Mouse (Mus musculus): ENCODE measurements at regions not wholly inside any gene's neighbourhood (a gene's known extent, or its start where the extent isn't known, plus 50 kb on each side); places are given as distances from the start of the nearest gene placed in this dataset. TPM values are rescaled to one million over a fixed set of nuclear protein-coding genes. Genes with fewer than 3 reads are reported as not detected.

DNA sequence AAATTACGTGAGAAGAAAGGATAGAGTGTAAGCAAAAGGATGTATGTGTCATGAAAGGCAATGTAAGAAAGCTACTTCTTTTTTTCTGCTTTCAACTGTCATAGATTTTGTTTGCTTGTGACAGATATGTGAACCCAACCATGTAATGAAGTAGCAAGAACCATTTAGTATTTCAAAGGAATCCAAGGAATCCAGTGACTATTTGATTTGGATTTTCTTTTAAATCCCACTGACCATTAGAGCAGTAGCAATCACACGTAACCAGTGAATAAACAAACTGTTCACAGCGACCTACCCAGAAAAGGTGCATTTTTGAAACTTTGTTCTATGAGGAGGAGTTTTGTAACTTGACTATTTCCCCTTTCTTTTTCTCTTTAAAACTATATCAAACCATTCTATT is 981.2 kb upstream of the Luzp2 start:
- WGBS = 68% methylated on average over 3 of the region's 3 CpGs
- no peak for ATAC-seq (ENCODE audit: low FRiP score)
- Histone ChIP-seq H3K9me3 (replicated peaks) (no peaks in the 10 kb centered on the region), H3K36me3 (no peaks in the 10 kb centered on the region), H3K27ac (no peak overlapping the region), H3K4me1 (no peaks in the 10 kb centered on the region), H3K4me2 (replicated peaks) (no peak overlapping the region), H3K27me3 (no peaks in the 10 kb centered on the region), H3K9ac (no peak overlapping the region), H3K4me3 (no peak overlapping the region)

DNA sequence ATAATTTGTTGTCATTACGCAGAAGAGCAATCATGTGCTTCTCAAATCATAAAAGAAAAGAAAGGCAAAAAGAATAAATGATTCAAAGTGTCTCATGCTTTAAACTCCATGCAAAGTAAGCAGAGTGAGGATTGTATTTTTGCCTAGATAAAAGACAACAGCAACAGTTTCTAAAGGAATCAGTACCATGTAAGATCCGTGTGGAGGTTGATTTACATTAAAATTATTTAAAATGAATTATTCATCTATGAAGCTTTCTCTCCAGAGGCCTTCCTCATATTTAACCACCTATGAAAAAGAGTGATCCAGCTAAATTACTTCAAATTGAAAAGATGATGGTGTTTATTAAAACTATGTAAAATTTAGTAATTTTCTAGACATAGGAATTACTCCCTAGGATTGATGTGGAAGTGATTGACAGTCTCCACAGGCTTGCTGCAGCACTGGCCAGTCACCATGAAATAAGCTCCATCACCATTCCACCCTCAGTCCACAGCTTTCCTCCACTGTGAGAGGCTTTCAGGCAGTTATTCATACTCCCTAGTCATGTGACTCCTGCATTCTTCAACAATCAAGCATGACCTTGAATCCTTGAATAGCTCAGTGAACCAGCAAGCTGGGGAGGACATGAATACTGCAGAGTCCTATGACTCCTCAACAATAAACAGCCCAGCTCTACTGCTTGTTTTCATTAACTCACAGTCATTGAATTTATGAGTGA is 962.7 kb upstream of the Luzp2 start:
- Histone ChIP-seq H3K27ac (no peak overlapping the region), H3K4me2 (replicated peaks) (no peak overlapping the region), H3K4me3 (no peak overlapping the region), H3K9ac (no peak overlapping the region), H3K4me1 (no peaks in the 10 kb centered on the region), H3K27me3 (no peaks in the 10 kb centered on the region), H3K36me3 (no peaks in the 10 kb centered on the region), H3K9me3 (replicated peaks) (no peaks in the 10 kb centered on the region)
- 47% methylated on average over 2 of the region's 2 CpGs for WGBS
- ATAC-seq (ENCODE audit: low FRiP score) = peak; percentile 94

DNA sequence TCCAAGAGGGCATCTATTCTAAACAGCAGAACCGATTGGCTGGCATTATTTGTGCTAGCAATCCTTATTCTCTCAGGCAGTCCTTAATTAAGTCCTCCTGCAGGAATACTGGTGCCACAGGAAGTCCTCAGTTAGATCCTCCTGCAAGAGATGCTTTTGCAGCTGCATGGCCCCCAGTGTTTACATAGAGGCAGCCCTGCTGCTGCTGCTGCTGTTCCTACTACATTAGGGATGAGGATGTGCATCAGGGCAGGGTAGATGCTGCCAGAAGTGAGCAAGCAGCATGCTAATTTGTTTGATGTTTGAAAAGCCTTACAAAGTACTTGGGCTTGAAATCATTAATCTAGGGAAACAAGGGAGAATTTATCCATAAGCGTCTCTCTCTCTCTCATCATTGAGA is 922.3 kb upstream of the Luzp2 start:
- no peak for ATAC-seq (ENCODE audit: low FRiP score)
- no peak overlapping the region for H3K4me3 ChIP-seq

DNA sequence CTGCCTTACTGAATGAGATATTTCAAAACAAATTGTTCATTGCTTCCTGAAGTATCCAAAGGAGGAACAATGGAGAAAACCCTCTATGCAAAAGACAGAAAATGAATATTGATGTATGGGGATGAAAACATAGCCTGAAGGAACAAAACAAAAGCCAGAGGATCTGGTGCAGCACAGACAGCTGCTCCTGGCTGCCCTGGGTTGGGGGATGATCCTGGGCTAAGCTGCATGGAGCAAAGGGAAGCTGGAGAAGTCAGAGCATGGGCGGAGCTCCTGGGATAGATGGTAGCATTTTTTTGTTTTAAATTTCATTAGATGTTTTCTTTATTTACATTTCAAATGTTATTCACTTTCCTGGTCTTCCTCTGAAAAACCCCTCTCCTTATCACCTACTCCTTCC is 879.6 kb upstream of the Luzp2 start:
- no peaks in the 10 kb centered on the region for H3K4me1 ChIP-seq
- H3K27ac ChIP-seq = no peak overlapping the region
- WGBS = 70% methylated on average over 1 of the region's 1 CpGs

More for the DNA sequence above, 922.3 kb upstream of the Luzp2 start:
- Histone ChIP-seq H3K36me3 (no peaks in the 10 kb centered on the region), H3K4me1 (no peaks in the 10 kb centered on the region), H3K27ac (no peak overlapping the region), H3K9me3 (replicated peaks) (no peaks in the 10 kb centered on the region), H3K9ac (no peak overlapping the region), H3K27me3 (no peaks in the 10 kb centered on the region), H3K4me2 (replicated peaks) (no peak overlapping the region)
- WGBS = 65% methylated on average over 2 of the region's 2 CpGs

DNA sequence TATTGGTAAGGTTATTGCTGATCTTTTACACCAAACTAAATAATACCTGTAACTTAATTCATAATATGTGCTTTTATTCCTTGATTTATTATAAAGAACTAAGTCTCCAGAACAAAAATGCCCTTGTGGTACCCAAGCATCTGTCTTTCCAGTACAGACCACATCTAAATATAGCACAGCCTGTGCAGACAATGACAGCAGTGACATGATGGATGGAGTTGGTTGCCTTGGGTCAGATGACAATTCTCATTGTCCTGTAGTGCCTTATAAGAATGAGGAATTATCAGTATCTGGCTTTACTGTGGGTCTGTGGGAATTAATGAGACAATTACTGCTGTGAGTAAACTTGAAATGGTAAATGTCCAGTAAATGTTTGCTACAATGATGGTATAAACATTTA is 859.8 kb upstream of the Luzp2 start:
- Histone ChIP-seq H3K9ac (no peak overlapping the region), H3K27ac (no peak overlapping the region), H3K4me2 (replicated peaks) (no peak overlapping the region), H3K9me3 (replicated peaks) (no peaks in the 10 kb centered on the region), H3K4me3 (no peak overlapping the region), H3K4me1 (no peaks in the 10 kb centered on the region), H3K36me3 (no peaks in the 10 kb centered on the region), H3K27me3 (no peaks in the 10 kb centered on the region)
- peak; percentile 63; the same call in 1 of the 2 replicates for ATAC-seq (ENCODE audit: low FRiP score)

More for the DNA sequence above, 879.6 kb upstream of the Luzp2 start:
- Histone ChIP-seq H3K9ac (no peak overlapping the region), H3K36me3 (no peaks in the 10 kb centered on the region), H3K4me2 (replicated peaks) (no peak overlapping the region), H3K4me3 (no peak overlapping the region), H3K27me3 (no peaks in the 10 kb centered on the region), H3K9me3 (replicated peaks) (no peaks in the 10 kb centered on the region)
- peak; percentile 71; the same call in 1 of the 2 replicates for ATAC-seq (ENCODE audit: low FRiP score)

DNA sequence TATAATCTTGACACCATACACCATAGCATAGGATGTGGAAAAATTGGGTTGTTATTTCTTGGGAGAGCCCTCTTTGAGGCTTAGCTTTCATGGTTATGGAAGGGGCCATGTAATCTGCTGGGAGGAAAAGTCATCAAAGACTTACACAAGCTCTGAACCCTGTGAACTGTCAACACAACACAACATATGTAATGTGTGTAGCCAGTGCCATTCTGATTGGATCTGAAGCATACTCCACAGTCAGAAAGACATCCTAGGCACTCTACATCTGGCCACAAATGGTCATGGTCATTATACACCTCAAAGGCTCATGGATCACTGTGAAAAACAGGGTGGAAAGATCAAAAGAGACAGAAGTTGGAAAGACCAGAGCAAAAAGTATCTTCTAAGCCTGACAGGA is 839.3 kb upstream of the Luzp2 start:
- ATAC-seq (ENCODE audit: low FRiP score) = no peak
- Histone ChIP-seq H3K9me3 (replicated peaks) (no peaks in the 10 kb centered on the region), H3K4me1 (no peaks in the 10 kb centered on the region), H3K4me3 (no peak overlapping the region), H3K36me3 (no peaks in the 10 kb centered on the region), H3K27me3 (no peaks in the 10 kb centered on the region), H3K9ac (no peak overlapping the region), H3K27ac (no peak overlapping the region), H3K4me2 (replicated peaks) (no peak overlapping the region)

DNA sequence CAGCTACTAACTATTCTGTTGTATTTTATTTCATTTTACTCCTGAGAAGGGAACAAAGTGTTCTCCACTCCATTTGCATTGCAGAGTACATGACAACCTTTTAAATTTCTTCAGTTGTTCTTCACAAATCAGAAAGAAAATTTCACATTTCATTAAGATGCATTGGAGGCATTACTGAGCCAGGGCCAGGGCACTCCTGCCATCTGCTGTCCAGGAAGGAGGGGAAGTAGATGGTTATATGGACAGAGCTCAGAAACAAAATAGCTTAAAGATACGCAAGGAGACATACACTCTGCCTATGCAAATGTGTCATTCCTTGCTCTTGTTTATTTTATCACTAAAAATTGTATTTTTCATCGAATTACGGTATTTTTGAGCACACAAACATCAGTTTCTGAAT is 826.6 kb upstream of the Luzp2 start:
- Histone ChIP-seq H3K27ac (no peak overlapping the region), H3K4me1 (no peaks in the 10 kb centered on the region), H3K9me3 (replicated peaks) (no peaks in the 10 kb centered on the region), H3K4me3 (no peak overlapping the region), H3K4me2 (replicated peaks) (no peak overlapping the region), H3K9ac (no peak overlapping the region), H3K36me3 (no peaks in the 10 kb centered on the region), H3K27me3 (no peaks in the 10 kb centered on the region)
- WGBS = 84% methylated on average over 3 of the region's 3 CpGs
- ATAC-seq (ENCODE audit: low FRiP score) = no peak

Small RNAs in the stretch of these regions (microRNA-seq; reads per million reads assigned to microRNA genes)
- gene Gm27921 (not detected), gene Mir6238 (not detected)
